Mouse (Mus musculus) C2C12 (cell line): Measurements from ENCODE around the gene Vstm2a.

Source experiments
- CTCF ChIP-seq: IDR thresholded peaks from one replicate; pipeline ENCODE4 v1.5.1; 2011; ENCODE audit not compliant: control insufficient read depth, insufficient read depth, insufficient read length
- FOSL1 ChIP-seq: IDR thresholded peaks from one replicate; pipeline ENCODE4 v1.8.0; 2011; ENCODE audit warnings: mild to moderate bottlenecking, low read length; ENCODE audit not compliant: poor library complexity, insufficient read depth, severe bottlenecking
- MAX ChIP-seq: IDR thresholded peaks from one replicate; pipeline ENCODE4 v1.6.1; 2011; ENCODE audit warnings: mild to moderate bottlenecking, control low read depth
- MYOD1 ChIP-seq: IDR thresholded peaks from one replicate; pipeline ENCODE4 v1.6.1; 2011; ENCODE audit warnings: low read depth; ENCODE audit not compliant: control insufficient read depth, insufficient read length
- USF1 ChIP-seq: IDR thresholded peaks from one replicate; pipeline ENCODE4 v1.6.1; 2011; ENCODE audit warnings: low read depth, mild to moderate bottlenecking, control low read depth, moderate library complexity

DNA sequence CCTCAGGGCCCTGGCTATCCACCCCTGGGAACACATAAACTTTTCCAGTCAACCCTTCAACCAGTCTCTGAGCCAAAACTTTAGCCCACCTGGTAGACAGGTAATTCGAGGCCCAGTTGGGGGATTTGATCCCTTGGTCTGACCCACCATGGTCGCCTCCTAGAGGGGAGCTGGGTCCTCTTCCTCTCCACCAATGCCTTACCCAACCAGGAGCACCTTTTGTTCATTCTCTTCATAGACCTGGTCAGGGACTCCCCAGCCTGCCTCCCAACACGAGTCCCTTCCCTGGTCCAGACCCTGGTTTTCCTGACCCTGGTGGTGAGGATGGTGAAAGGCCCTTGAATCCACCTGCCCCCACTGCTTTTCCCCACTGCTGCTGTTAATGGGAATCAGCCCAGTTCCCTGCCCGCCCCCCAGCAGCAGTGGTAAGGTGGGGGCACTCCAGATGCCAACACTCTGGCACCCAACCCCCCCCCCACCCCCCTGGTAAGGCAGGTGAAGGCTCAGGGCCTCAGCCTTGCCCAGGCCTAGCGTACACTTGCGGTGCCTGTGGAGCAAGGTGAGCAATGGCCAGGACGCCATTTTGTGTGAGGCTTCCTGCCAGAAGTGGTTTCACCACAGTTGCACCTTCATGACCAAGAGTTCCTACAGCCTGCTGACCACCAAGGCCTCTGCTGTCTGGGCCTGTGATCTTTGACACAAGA lies 182.2 kb downstream of the Vstm2a start:
- TF ChIP-seq CTCF: no peak
- TF ChIP-seq FOSL1: no peak
- no peak for TF ChIP-seq USF1
- no peak for TF ChIP-seq MYOD1
- no peak for TF ChIP-seq MAX
